Mouse (Mus musculus): ENCODE measurements around the gene Pprc1.

- TF ChIP-seq CTCF (conservative IDR thresholded peaks at IDR 0.05; ENCODE audit: low read length) (no peak), NANOG (IDR thresholded peaks at IDR 0.05; ENCODE audit: borderline replicate concordance, low read length) (no peak)
These were observed 2.7 kb upstream of the Pprc1 start for GRCm38 (mm10) chr19:46041933-46042475.

All from E14TG2a.4 (cell line).